Mouse (Mus musculus): Measurements from ENCODE around the gene Masp2. TPM values are rescaled to one million over a fixed set of nuclear protein-coding genes. Genes with fewer than 3 reads are reported as not detected.
A peak's percentile ranks its signal among the peaks of the same experiment; 100 is the strongest.

Masp2 gene
- polyA plus RNA-seq, 1 experiment, result 0.82 TPM

DNA sequence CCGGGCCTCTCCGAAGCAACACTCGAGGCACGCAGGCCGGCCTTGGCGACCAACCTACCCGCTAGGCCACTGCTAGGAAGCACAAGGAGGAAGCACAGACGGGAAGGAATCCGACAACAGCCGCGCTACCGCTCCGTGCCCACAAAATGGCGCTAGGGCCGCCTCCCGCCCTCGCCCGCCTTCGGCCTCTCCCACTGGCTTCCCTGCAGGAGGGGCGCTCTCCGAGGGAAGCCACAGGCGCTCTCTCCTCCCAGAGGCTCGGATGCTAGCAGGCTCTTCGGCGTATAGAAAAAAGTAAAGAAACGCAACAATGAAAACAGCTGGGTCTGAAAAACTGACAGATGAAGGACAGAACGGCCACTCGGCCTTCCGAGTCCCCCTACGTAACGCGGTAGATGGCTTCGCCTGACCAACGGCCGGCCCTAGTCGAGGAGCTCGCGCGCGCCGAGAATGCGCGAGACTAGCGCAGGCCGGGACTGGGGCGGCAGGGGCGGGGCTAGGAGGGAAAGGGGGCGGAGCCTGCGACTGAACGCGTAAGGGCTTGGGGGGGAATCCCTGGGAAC is 24.4 kb downstream of the Masp2 start, which contains the start of gene Tardbp:
Tardbp (minus strand) TSS at position 397 of the 563 bp plus-strand sequence.
- WGBS, result under 1% methylated on average over 51 of the region's 51 CpGs

DNA sequence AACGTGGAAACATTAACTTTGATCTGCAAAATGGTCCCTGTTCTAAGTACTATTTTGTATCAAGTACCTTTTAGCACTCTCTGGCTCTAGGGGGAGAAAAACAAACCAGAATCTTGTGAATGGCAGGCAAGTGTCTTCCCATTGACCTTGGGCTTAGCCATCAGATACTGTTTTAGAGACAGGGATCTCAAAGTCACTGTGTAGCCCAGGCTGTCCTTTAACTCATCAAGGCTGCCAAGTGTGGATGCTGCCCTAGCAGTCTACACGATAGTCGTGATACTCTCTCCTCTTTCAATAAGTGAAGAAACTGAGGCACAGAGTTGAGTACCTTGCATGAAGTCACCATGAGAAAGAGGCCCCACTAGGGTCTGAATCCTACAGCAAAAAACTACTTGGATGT is 24.9 kb downstream of the Masp2 start:
- no peak for DNase-seq
- Histone ChIP-seq H3K4me1 (ENCODE audit: control insufficient read depth, insufficient read depth, low read length) (peaks cover 5% of the 10 kb centered on the region), H3K27ac (ENCODE audit: insufficient read depth, low read length) (peak overlapping the region; percentile 37; the same call in 1 of the 2 replicates), H3K27me3 (ENCODE audit: control insufficient read depth, insufficient read depth, low read length) (no peaks in the 10 kb centered on the region), H3K4me3 (replicated peaks; ENCODE audit: insufficient read depth, low read depth, low read length) (no peak overlapping the region)
- no peak for TF ChIP-seq POLR2A (IDR thresholded peaks at IDR 0.05; ENCODE audit: borderline replicate concordance, insufficient read depth, low read length)
- TF ChIP-seq CTCF (IDR thresholded peaks at IDR 0.05; ENCODE audit: borderline replicate concordance, insufficient read depth, low read depth, low read length), result no peak
- WGBS, result 60% methylated on average over 3 of the region's 3 CpGs

More for the DNA sequence above, 24.4 kb downstream of the Masp2 start, which contains the start of gene Tardbp:
- H3K4me1 ChIP-seq (ENCODE audit: control insufficient read depth, insufficient read depth, low read length), result peaks cover 5% of the 10 kb centered on the region
- H3K4me3 ChIP-seq (replicated peaks; ENCODE audit: insufficient read depth, low read depth, low read length), result peak within 1 kb of the TSS; percentile 97
- TF ChIP-seq CTCF (IDR thresholded peaks at IDR 0.05; ENCODE audit: borderline replicate concordance, insufficient read depth, low read depth, low read length) (no peak), POLR2A (IDR thresholded peaks at IDR 0.05; ENCODE audit: borderline replicate concordance, insufficient read depth, low read length) (peak; percentile 92)
- DNase-seq, result peak; percentile 94 to 95
- no peaks in the 10 kb centered on the region for H3K27me3 ChIP-seq (ENCODE audit: control insufficient read depth, insufficient read depth, low read length)
- H3K27ac ChIP-seq (ENCODE audit: insufficient read depth, low read length), result peak within 1 kb of the TSS; percentile 93

DNA sequence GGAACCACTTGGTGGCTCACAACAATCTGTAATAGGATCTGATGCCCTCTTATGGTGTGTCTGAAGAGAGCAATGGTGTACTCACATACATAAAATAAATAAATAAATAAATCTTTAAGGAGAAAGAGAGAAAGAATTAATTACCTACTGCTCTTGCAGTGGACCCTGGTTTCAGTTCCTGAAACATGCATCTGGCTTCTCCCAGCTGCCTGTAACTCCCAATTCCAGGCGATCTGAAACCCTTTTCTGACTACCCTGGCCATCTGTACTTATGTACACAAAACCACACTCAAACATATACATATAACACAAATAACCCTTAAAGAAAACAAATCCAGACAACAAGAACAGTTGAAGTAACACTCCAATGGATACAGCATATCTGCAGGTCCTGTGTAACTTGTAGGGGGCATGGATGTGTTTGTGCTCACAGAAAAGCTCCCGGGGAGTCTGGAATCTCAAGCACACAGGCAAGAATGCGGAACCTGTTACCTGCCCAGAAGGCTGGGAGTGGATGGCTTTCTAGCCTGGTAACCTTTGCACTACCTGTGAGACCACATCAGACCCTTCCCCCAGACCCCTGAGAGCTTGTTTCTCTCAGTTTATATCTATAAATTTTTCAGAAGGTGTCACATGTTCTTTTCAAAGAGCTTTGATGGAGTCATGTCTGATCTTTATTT is 29.8 kb downstream of the Masp2 start:
- no peak for TF ChIP-seq POLR2A (IDR thresholded peaks at IDR 0.05; ENCODE audit: borderline replicate concordance, insufficient read depth, low read length)
- TF ChIP-seq CTCF (IDR thresholded peaks at IDR 0.05; ENCODE audit: borderline replicate concordance, insufficient read depth, low read depth, low read length), result no peak
- DNase-seq, result no peak
- no peaks in the 10 kb centered on the region for H3K4me1 ChIP-seq (ENCODE audit: control insufficient read depth, insufficient read depth, low read length)
- no peaks in the 10 kb centered on the region for H3K27me3 ChIP-seq (ENCODE audit: control insufficient read depth, insufficient read depth, low read length)
- H3K27ac ChIP-seq (ENCODE audit: insufficient read depth, low read length), result no peak overlapping the region
- WGBS, result 84% methylated on average over 3 of the region's 3 CpGs
- H3K4me3 ChIP-seq (replicated peaks; ENCODE audit: insufficient read depth, low read depth, low read length), result no peak overlapping the region

DNA sequence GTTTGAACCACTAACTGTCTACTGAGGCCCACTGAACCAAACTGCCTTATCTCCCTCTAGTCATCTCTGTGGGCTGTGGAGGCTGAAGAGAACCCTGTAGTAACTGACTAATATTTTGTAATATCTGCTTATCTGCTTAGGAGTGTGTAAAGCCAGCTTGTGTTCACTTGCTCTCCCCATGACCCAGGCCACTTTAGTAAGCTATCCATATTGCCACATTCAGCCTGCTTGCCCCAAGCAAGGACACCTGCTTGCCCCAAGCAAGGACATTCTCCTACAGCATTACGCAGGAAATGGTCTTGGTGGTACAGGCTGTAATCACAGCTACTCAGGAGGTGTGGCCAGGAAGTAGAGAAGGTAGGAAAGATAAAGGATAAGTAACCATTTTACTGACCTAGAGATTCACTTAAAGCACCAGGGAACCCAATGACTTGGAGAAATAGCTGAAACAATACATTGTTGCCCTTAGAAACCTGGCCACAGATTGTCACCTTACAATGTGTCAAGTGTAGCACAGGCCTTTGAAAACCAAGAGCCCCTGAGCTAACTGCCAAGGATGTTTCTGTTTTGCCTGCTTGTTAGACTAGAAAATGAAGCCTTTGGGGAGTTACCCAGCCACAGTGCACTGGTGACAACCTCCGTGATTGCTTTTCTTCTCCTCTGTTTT is 31.2 kb downstream of the Masp2 start:
- H3K27ac ChIP-seq (ENCODE audit: insufficient read depth, low read length), result no peak overlapping the region
- H3K4me1 ChIP-seq (ENCODE audit: control insufficient read depth, insufficient read depth, low read length), result no peaks in the 10 kb centered on the region
- 68% methylated on average over 2 of the region's 2 CpGs for WGBS
- no peak for DNase-seq
- TF ChIP-seq POLR2A (IDR thresholded peaks at IDR 0.05; ENCODE audit: borderline replicate concordance, insufficient read depth, low read length) (no peak), CTCF (IDR thresholded peaks at IDR 0.05; ENCODE audit: borderline replicate concordance, insufficient read depth, low read depth, low read length) (no peak)
- no peak overlapping the region for H3K4me3 ChIP-seq (replicated peaks; ENCODE audit: insufficient read depth, low read depth, low read length)
- H3K27me3 ChIP-seq (ENCODE audit: control insufficient read depth, insufficient read depth, low read length), result no peaks in the 10 kb centered on the region

DNA sequence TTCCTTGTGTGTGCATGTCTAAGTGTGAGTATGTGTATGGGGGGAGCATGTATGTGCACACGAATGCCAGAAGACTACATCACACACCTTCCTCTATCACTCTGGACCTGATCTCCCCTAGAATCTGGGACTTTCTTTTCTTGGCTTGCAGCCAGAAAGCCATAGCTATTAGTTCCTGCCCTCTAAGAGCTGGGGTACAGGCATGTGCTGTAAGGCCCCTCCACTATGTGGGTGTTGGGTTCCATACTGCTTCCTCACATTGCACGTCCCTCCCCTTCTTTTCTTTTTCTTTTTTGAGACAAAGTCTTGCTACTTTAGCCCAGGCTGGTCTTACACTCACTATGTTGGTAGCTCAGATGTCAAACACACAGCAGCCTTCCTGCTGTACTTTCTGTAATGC is 33.0 kb downstream of the Masp2 start:
- no peaks in the 10 kb centered on the region for H3K4me1 ChIP-seq (ENCODE audit: control insufficient read depth, insufficient read depth, low read length)
- DNase-seq, result no peak
- H3K27ac ChIP-seq (ENCODE audit: insufficient read depth, low read length), result no peak overlapping the region
- TF ChIP-seq POLR2A (IDR thresholded peaks at IDR 0.05; ENCODE audit: borderline replicate concordance, insufficient read depth, low read length) (no peak), CTCF (IDR thresholded peaks at IDR 0.05; ENCODE audit: borderline replicate concordance, insufficient read depth, low read depth, low read length) (no peak)
- no peaks in the 10 kb centered on the region for H3K27me3 ChIP-seq (ENCODE audit: control insufficient read depth, insufficient read depth, low read length)
- no peak overlapping the region for H3K4me3 ChIP-seq (replicated peaks; ENCODE audit: insufficient read depth, low read depth, low read length)
- 82% methylated on average over 2 of the region's 2 CpGs for WGBS

DNA sequence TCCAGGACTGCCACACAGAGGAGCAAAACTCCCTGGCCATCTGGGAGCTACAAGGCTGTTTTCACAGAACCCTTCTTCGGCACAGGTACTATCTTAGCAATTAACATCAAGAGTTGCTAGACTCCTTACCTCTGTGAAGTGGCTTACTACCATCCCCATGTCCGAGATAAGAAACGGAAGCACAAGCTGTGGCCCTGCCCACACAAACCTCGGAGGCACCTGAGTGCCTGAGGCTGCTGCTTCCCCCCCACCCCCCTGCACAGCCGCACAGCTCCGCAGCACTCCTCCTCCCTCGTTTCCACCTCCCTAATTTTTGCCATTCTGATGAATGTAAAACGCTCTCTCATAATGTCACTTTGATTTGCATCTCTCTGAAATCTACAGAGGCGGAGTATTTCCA is 35.9 kb downstream of the Masp2 start:
- TF ChIP-seq POLR2A (IDR thresholded peaks at IDR 0.05; ENCODE audit: borderline replicate concordance, insufficient read depth, low read length) (no peak), CTCF (IDR thresholded peaks at IDR 0.05; ENCODE audit: borderline replicate concordance, insufficient read depth, low read depth, low read length) (no peak)
- H3K4me3 ChIP-seq (replicated peaks; ENCODE audit: insufficient read depth, low read depth, low read length), result no peak overlapping the region
- DNase-seq, result no peak
- no peak overlapping the region for H3K27ac ChIP-seq (ENCODE audit: insufficient read depth, low read length)
- 61% methylated on average over 9 of the region's 9 CpGs for WGBS
- H3K4me1 ChIP-seq (ENCODE audit: control insufficient read depth, insufficient read depth, low read length), result no peaks in the 10 kb centered on the region
- no peaks in the 10 kb centered on the region for H3K27me3 ChIP-seq (ENCODE audit: control insufficient read depth, insufficient read depth, low read length)

DNA sequence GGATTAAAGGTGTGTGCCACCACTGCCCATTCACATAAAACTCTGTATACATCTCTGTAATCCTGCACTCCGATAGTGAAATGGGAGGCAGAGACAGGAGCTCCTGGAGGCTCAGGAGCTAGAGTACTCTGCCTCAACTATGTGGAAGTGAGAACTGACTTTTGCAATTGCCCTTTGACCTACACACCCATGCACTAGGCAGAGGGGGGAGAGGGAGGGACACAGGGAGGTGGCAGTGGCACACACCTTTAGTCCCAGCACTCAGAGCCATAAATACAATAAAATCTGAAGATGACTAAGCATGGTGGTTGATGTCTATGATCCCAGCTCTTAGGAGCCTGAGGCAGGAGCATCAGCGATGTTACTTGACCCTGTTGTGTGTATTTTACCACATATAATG is 37.1 kb downstream of the Masp2 start:
- H3K4me1 ChIP-seq (ENCODE audit: control insufficient read depth, insufficient read depth, low read length), result no peaks in the 10 kb centered on the region; the same call in 1 of the 2 replicates
- 86% methylated on average over 2 of the region's 2 CpGs for WGBS
- no peak for DNase-seq
- TF ChIP-seq CTCF (IDR thresholded peaks at IDR 0.05; ENCODE audit: borderline replicate concordance, insufficient read depth, low read depth, low read length) (no peak), POLR2A (IDR thresholded peaks at IDR 0.05; ENCODE audit: borderline replicate concordance, insufficient read depth, low read length) (no peak)
- no peak overlapping the region for H3K27ac ChIP-seq (ENCODE audit: insufficient read depth, low read length)
- H3K4me3 ChIP-seq (replicated peaks; ENCODE audit: insufficient read depth, low read depth, low read length), result no peak overlapping the region
- H3K27me3 ChIP-seq (ENCODE audit: control insufficient read depth, insufficient read depth, low read length), result no peaks in the 10 kb centered on the region
